Mouse (Mus musculus): Measurements from ENCODE around the gene Folr2.

DNA sequence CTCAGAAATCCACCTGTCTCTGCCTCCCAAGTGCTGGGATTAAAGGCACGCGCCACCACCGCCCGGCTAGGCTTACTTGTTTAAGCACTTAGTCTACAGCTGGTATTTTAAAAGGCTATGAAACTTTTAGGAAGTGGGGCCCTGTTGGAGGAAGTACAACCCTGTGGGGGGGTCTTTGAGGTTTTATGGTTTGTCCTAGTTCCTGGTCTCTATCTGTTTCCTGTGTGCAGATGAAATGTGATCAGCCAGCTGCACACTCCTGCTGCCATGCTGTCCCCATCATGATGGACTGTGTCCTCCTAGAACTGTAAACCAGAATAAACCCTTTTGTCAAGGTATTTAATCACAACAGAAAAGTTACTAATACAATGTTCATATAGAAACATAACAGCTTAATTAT is 27.2 kb upstream of the Folr2 start:
- TF ChIP-seq POLR2A (IDR thresholded peaks at IDR 0.05; ENCODE audit: extremely low read depth, insufficient read depth, low read length) (no peak), CTCF (IDR thresholded peaks at IDR 0.05; ENCODE audit: extremely low read depth, insufficient read depth, low read length) (no peak)

Measured in cortical plate, adult 2 months (tissue).